ENCODE assay signal across 22 mouse cellular contexts in the genomic region with DNA sequence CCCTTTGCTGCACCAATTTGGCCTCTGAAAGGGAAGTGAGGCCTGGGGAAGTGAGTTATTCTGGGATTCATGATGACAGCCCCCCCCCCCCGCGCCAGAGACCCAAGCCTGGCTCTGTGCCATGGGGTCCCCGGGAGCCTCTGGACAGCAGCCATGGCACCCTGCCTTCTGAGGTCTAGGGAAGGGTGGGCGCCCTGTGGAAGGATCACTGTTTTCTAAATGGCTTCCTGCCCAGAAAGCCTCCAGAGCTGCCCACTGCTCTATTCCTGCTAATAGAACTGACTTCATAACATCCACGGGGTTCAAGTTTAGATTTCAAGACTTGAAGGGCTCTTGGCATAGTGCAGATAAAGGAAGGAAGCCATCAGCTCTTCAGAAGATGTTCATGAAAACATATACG. TPM values are rescaled to one million over a fixed set of nuclear protein-coding genes. Genes with fewer than 3 reads are reported as not detected.
A peak's percentile ranks its signal among the peaks of the same experiment; 100 is the strongest.
DNase-seq lines count a peak whose midpoint lies in the region; ATAC-seq and TF ChIP-seq lines count a peak whose summit lies in the region.
"Had no signal": no experiment of that assay in that cellular context is flagged by ENCODE, and none has a peak within 500 bp of the region (broad histone marks: within the 10 kb centered on the region; RNA-seq: fewer than 3 reads in every experiment).

No protein-coding gene starts in this region.

- no peaks in the 10 kb centered on the region for H3K27me3 ChIP-seq in cerebellum, adult 2 months (ENCODE audit: control insufficient read depth, insufficient read depth, low read length)
- no peaks in the 10 kb centered on the region; the same call in 1 of the 2 replicates for H3K27me3 ChIP-seq in heart, embryonic 16.5 days (ENCODE audit: control insufficient read depth, insufficient read depth, low read length)
- no peaks in the 10 kb centered on the region for H3K27me3 ChIP-seq in testis, adult 2 months (ENCODE audit: control insufficient read depth, insufficient read depth, low read length)
- peaks cover 80% of the 10 kb centered on the region for H3K27me3 ChIP-seq in embryonic facial prominence, embryonic 10.5 days (replicated peaks; ENCODE audit: low read depth, poor library complexity, severe bottlenecking)

- peak; percentile 5 to 13 for DNase-seq in cerebellum, postnatal 10 days
- DNase-seq in cerebellum, adult 2 months = no peak
- DNase-seq in heart, adult 8-10 months (ENCODE audit: low spot score) = no peak
- DNase-seq in testis, postnatal 14 days (ENCODE audit: low spot score) = no peak
- DNase-seq in testis, postnatal 10 days (ENCODE audit: low spot score) = peak; percentile 46
- no peak for DNase-seq in embryonic facial prominence, embryonic 10.5 days (ENCODE audit: low spot score)
- DNase-seq: cerebellum, adult 9-10 months; gastrocnemius, postnatal 36 days; kidney, adult 11 months; layer of hippocampus, adult 9-11 months; liver, postnatal 0 days; right cerebral cortex, postnatal 25 days had no signal

- H3K9ac ChIP-seq in heart, embryonic 16.5 days (ENCODE audit: low read length) = no peak overlapping the region
- H3K9ac ChIP-seq: embryonic facial prominence, embryonic 12.5 days; liver, postnatal 0 days had no signal

- H3K4me3 ChIP-seq in cerebellum, adult 2 months (replicated peaks; ENCODE audit: insufficient read depth, low read depth, low read length) = no peak overlapping the region
- H3K4me3 ChIP-seq in heart, embryonic 16.5 days (ENCODE audit: low read length) = no peak overlapping the region
- no peak overlapping the region for H3K4me3 ChIP-seq in testis, adult 2 months (ENCODE audit: control insufficient read depth, low read depth, low read length)
- no peak overlapping the region for H3K4me3 ChIP-seq in embryonic facial prominence, embryonic 10.5 days
- H3K4me3 ChIP-seq: embryonic facial prominence, embryonic 12.5 days; erythroblast, embryonic 14.5 days; left cerebral cortex, adult 2 months; limb, embryonic 10.5 days had no signal

- peak; percentile 37; the same call in 1 of the 2 replicates for ATAC-seq in heart, embryonic 16.5 days (replicated peaks; ENCODE audit: extremely low read depth, insufficient read depth, low FRiP score)
- ATAC-seq: activated CD4-positive, CD25-positive, alpha-beta regulatory T cell, adult 4 months; forebrain, embryonic 14.5 days; liver, postnatal 0 days; midbrain, embryonic 16.5 days had no signal

- H3K4me1 ChIP-seq in cerebellum, adult 2 months (ENCODE audit: control insufficient read depth, insufficient read depth, low read length) = no peaks in the 10 kb centered on the region
- peaks cover 16% of the 10 kb centered on the region for H3K4me1 ChIP-seq in heart, embryonic 16.5 days (ENCODE audit: control insufficient read depth, insufficient read depth, low read length)
- H3K4me1 ChIP-seq in testis, adult 2 months (ENCODE audit: control insufficient read depth, insufficient read depth, low read length) = peaks cover 6% of the 10 kb centered on the region; the same call in 1 of the 2 replicates
- H3K4me1 ChIP-seq in embryonic facial prominence, embryonic 10.5 days = no peaks in the 10 kb centered on the region
- H3K4me1 ChIP-seq: embryonic facial prominence, embryonic 12.5 days had no signal

- no peaks in the 10 kb centered on the region for H3K36me3 ChIP-seq in heart, embryonic 16.5 days (ENCODE audit: control insufficient read depth, insufficient read depth)
- H3K36me3 ChIP-seq in testis, adult 2 months (ENCODE audit: control insufficient read depth, insufficient read depth, low read length) = no peaks in the 10 kb centered on the region
- H3K36me3 ChIP-seq in embryonic facial prominence, embryonic 10.5 days (replicated peaks) = no peaks in the 10 kb centered on the region
- H3K36me3 ChIP-seq: embryonic facial prominence, embryonic 12.5 days; G1E; limb, embryonic 10.5 days had no signal

- no peak overlapping the region for H3K4me2 ChIP-seq in heart, embryonic 16.5 days (ENCODE audit: low read depth, low read length)
- H3K4me2 ChIP-seq: embryonic facial prominence, embryonic 12.5 days had no signal

- H3K27ac ChIP-seq in cerebellum, adult 2 months (ENCODE audit: insufficient read depth, low read length) = no peak overlapping the region
- H3K27ac ChIP-seq in heart, embryonic 16.5 days (ENCODE audit: low read length) = peak overlapping the region; percentile 53
- peak overlapping the region; percentile 58 for H3K27ac ChIP-seq in testis, adult 2 months (ENCODE audit: control insufficient read depth, insufficient read depth, low read depth, low read length)
- no peak overlapping the region for H3K27ac ChIP-seq in embryonic facial prominence, embryonic 10.5 days (replicated peaks)
- H3K27ac ChIP-seq: embryonic facial prominence, embryonic 12.5 days; left cerebral cortex, adult 2 months had no signal

- TF ChIP-seq CTCF in cerebellum, adult 2 months (IDR thresholded peaks at IDR 0.05; ENCODE audit: borderline replicate concordance, insufficient read depth, low read depth, low read length) = no peak
- TF ChIP-seq CTCF in testis, adult 2 months (IDR thresholded peaks at IDR 0.05; ENCODE audit: control insufficient read depth, insufficient read depth, insufficient replicate concordance, low read depth, low read length) = no peak

- 25% methylated on average over 6 of the region's 6 CpGs for WGBS in cerebellum, adult 2 months
- 34% methylated on average over 6 of the region's 6 CpGs for WGBS in heart, embryonic 16.5 days
- 83% methylated on average over 6 of the region's 6 CpGs for WGBS in embryonic facial prominence, embryonic 10.5 days

- no peaks in the 10 kb centered on the region for H3K9me3 ChIP-seq in heart, embryonic 16.5 days (replicated peaks; ENCODE audit: control insufficient read depth, low read length)
- H3K9me3 ChIP-seq in embryonic facial prominence, embryonic 10.5 days = no peaks in the 10 kb centered on the region
- H3K9me3 ChIP-seq: embryonic facial prominence, embryonic 12.5 days; G1E; limb, embryonic 10.5 days had no signal

- no peak for TF ChIP-seq POLR2A in cerebellum, adult 2 months (IDR thresholded peaks at IDR 0.05; ENCODE audit: borderline replicate concordance, insufficient read depth, low read length)
- no peak for TF ChIP-seq POLR2A in testis, adult 2 months (IDR thresholded peaks at IDR 0.05; ENCODE audit: control insufficient read depth, low read depth, low read length)

RNA-seq across cellular contexts. Expression of a gene that starts 1.0 kb away (rescaled TPM):
- polyA plus RNA-seq in cerebellum, adult 2 months (2012; rRNA removed) = 9.0 and 11.4 TPM in 2 replicates
- 16.0 and 16.1 TPM in 2 replicates for polyA plus RNA-seq in heart, embryonic 16.5 days (2015; fragmentation: Nextera tagmentation; extraction: Ambion mirVana)
- 10 to 100 TPM; 26.1 to 28.2 (median 26.4) TPM for total RNA-seq in heart, adult 8-10 months (2022)
- 6.7 and 7.7 TPM in 2 replicates for polyA plus RNA-seq in testis, adult 2 months (2012; rRNA removed)
- 11.4 and 13.5 TPM in 2 replicates for polyA plus RNA-seq in embryonic facial prominence, embryonic 10.5 days (2016; fragmentation: Nextera tagmentation; extraction: Ambion mirVana)

Comparison
In these comparisons a context has a peak if more than half of its experiments do, and no peak if none do; other contexts are left out.
1. DNase-seq: peak in cerebellum, postnatal 10 days (2 of 2) and testis, postnatal 10 days (single experiment); none in cerebellum, adult 2 months (0 of 2), heart, adult 8-10 months (single experiment), testis, postnatal 14 days (single experiment) and embryonic facial prominence, embryonic 10.5 days (single experiment).
2. H3K27ac ChIP-seq: peak in heart, embryonic 16.5 days (single experiment) and testis, adult 2 months (single experiment); none in cerebellum, adult 2 months (single experiment) and embryonic facial prominence, embryonic 10.5 days (single experiment).